Mouse (Mus musculus) left cerebral cortex, postnatal 36 days (tissue): Measurements from ENCODE around the gene Clec11a. TPM values are rescaled to one million over a fixed set of nuclear protein-coding genes. Genes with fewer than 3 reads are reported as not detected.
"Not testable (repeated sequence)": the region's sequence is repeated elsewhere in the genome, so short reads cannot be mapped to it uniquely, and the experiment has no call there.

Experiments used
- DNase-seq, 2 experiments: peaks; one replicate each; pipeline ENCODE4 v3.0.0; 2021 to 2022; ENCODE audit warnings: low spot score in 2 of 2, mixed read lengths in 1 of 2
- intact Hi-C: fragments of 180-260 bp; cut with DNase I; formaldehyde crosslinking; loops from one replicate; pipeline ENCODE4 v1.15.1; 2025
- total RNA-seq, 2 experiments: library from RNA; stranded (reverse); gene quantifications; 2 replicates each; pipeline ENCODE4 v1.2.3; 2021

Gene Clec11a
- total RNA-seq, 2 experiments from 2014 or later: 3.9 to 4.0 TPM

GRCm38 (mm10) chr7:44334139-44334538 lies 27.4 kb upstream of the Clec11a start:
- DNase-seq: no peak
- intact Hi-C loops: no loop called here

- no peak for DNase-seq
- intact Hi-C loops: no loop called here
Measured at GRCm38 (mm10) chr7:44332336-44332735, 25.6 kb upstream of the Clec11a start.

GRCm38 (mm10) chr7:44326614-44327013 lies 19.9 kb upstream of the Clec11a start:
- DNase-seq: no peak
- intact Hi-C loops: no loop called here

GRCm38 (mm10) chr7:44322290-44322689 lies 15.6 kb upstream of the Clec11a start:
- intact Hi-C loops: no loop called here
- DNase-seq: no peak

GRCm38 (mm10) chr7:44320886-44321285 lies 14.2 kb upstream of the Clec11a start:
- intact Hi-C loops: no loop called here
- peak in 1 of 2 experiments; percentile 72 for DNase-seq

- intact Hi-C loops: no loop called here
- peak in 1 of 2 experiments; percentile 30 for DNase-seq
Measured at GRCm38 (mm10) chr7:44317913-44318312, 11.2 kb upstream of the Clec11a start.

- intact Hi-C loops: loop anchor here (5.0 kb wide), 2 partner anchors 40 to 45 kb away; no protein-coding TSS in a partner anchor
- no peak for DNase-seq
Measured at GRCm38 (mm10) chr7:44312484-44312883, 5.8 kb upstream of the Clec11a start.

GRCm38 (mm10) chr7:44311713-44312304 lies 5.1 kb upstream of the Clec11a start:
- DNase-seq: peak; percentile 49 to 62
- intact Hi-C loops: loop anchor here (2.0 to 5.0 kb wide), 3 partner anchors 25 to 45 kb away; no protein-coding TSS in a partner anchor

GRCm38 (mm10) chr7:44310878-44311712 lies 4.4 kb upstream of the Clec11a start:
- intact Hi-C loops: loop anchor here (2.0 to 5.0 kb wide), 3 partner anchors 26 to 44 kb away; no protein-coding TSS in a partner anchor

GRCm38 (mm10) chr7:44310285-44310877 lies 3.7 kb upstream of the Clec11a start:
- peak in 1 of 2 experiments; percentile 16 for DNase-seq
- intact Hi-C loops: loop anchor here (2.0 to 5.0 kb wide), 3 partner anchors 26 to 43 kb away; no protein-coding TSS in a partner anchor

More at GRCm38 (mm10) chr7:44310878-44311712, 4.4 kb upstream of the Clec11a start:
- DNase-seq: peak; percentile 81

GRCm38 (mm10) chr7:44309475-44310284 lies 3.0 kb upstream of the Clec11a start, which contains the start of gene Shank1:
Gene Shank1 (plus strand): TSS chr7:44310253.
- peak in 1 of 2 experiments; percentile 9 for DNase-seq
- intact Hi-C loops: loop anchor here (2.0 to 5.0 kb wide), 3 partner anchors 27 to 43 kb away; no protein-coding TSS in a partner anchor

GRCm38 (mm10) chr7:44307261-44308020 lies 739 bp upstream of the Clec11a start:
- peak in 1 of 2 experiments; percentile 6 for DNase-seq
- intact Hi-C loops: no loop called here

- intact Hi-C loops: no loop called here
- DNase-seq: no peak
Measured at GRCm38 (mm10) chr7:44305686-44306085, 1.0 kb downstream of the Clec11a start.

- peak; percentile 98 to 99 for DNase-seq
- intact Hi-C loops: no loop called here
Measured at GRCm38 (mm10) chr7:44304775-44305641, 1.7 kb downstream of the Clec11a start.

- no peak for DNase-seq
- intact Hi-C loops: no loop called here
Measured at GRCm38 (mm10) chr7:44304463-44304774, 2.3 kb downstream of the Clec11a start.

- DNase-seq: no peak
- intact Hi-C loops: no loop called here
Measured at GRCm38 (mm10) chr7:44303346-44304340, 3.1 kb downstream of the Clec11a start.

- DNase-seq, intact Hi-C loops: not testable (repeated sequence)
Measured at GRCm38 (mm10) chr7:44297501-44297900, 9.2 kb downstream of the Clec11a start.
